Mouse (Mus musculus): ENCODE results near the gene Spi1. TPM values are rescaled to one million over a fixed set of nuclear protein-coding genes. Genes with fewer than 3 reads are reported as not detected.
"Not testable (repeated sequence)": the region's sequence is repeated elsewhere in the genome, so short reads cannot be mapped to it uniquely, and the experiment has no call there.

Spi1 gene
- 2.8 and 4.2 TPM in 2 replicates for polyA plus RNA-seq (2014; fragmentation: Nextera tagmentation; extraction: Ambion mirVana)

DNA sequence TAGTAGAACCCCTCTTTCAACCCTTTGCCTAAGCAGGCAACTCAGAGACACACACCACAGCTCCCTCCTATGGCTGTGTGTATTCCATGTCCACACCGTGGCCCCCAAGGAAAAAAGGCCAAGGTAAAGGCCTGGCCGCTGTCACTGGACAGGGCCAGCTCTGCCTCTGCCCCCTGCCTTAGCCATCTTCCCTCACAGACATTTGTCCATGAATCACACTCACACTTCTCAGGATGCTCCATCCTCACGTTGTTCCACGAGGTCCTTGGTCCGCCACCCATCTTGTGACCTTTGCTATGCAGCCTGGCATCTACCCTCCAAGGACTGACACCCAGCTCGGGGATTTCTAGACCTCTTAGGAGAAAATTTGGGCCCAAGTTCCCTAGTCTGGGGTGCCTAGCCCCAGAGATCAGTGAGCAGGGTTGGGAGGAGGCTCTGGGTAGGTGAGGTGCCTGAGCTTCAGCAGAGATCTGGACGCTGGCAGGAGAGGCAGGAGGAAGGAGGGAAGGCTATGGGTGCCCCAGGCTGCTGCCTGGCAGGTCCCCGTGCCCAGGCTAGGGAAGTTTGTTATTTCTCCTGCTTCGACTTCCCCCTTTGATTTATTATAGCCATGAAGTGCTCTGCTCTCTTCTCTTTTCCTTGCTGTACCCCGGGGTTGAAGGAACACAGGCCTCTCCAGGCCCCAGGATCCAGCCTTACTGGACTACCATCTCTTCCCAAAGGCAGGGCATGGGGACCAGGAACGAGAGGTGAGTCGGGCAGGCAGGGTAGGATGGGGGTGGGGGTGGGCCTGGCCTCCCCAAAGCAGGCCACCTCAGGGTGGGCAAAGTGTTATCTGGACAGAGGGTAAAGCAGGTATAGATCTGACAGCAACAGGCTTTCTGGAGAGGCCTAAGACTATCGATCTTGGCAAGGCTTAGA is at the start of gene Spi1:
Spi1 (plus strand) TSS at position 616 of the 921 bp plus-strand sequence.
- no peak within 1 kb of the TSS for H3K4me2 ChIP-seq (ENCODE audit: low read depth)
- no peak for ATAC-seq (ENCODE audit: insufficient read depth, low FRiP score, low TSS enrichment)

DNA sequence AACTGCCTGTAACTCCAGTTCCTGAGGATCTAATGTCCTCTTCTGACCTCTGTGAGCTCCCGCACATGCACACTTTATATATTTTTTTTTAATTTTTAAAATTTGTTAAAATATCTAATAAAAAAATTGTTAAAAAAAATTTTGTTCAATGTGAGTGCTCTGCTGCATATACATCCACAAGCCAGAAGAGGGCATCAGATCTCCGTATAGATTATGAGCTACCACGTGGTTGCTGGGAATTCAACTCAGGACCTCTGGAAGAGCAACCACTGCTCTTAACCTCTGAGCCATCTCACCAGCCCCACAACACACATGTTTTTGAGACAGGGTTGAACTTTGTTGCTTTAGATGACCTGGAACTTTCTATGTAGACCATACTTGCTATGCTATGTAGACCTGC is 49.2 kb upstream of the Spi1 start:
- DNase-seq (ENCODE audit: low spot score) (no peak), ATAC-seq (ENCODE audit: insufficient read depth, low FRiP score, low TSS enrichment) (no peak)
- Histone ChIP-seq H3K4me2 (ENCODE audit: low read depth) (no peak overlapping the region), H3K4me3 (ENCODE audit: low read depth, low read length) (no peak overlapping the region), H3K9me3 (ENCODE audit: control insufficient read depth, low read length) (no peaks in the 10 kb centered on the region), H3K27me3 (ENCODE audit: control insufficient read depth, insufficient read depth, low read length) (no peaks in the 10 kb centered on the region), H3K27ac (ENCODE audit: low read depth, low read length) (no peak overlapping the region), H3K4me1 (ENCODE audit: control insufficient read depth, insufficient read depth, low read length) (no peaks in the 10 kb centered on the region), H3K36me3 (ENCODE audit: control insufficient read depth, insufficient read depth, low read length) (no peaks in the 10 kb centered on the region), H3K9ac (ENCODE audit: low read length) (no peak overlapping the region)
- 23% methylated on average over 3 of the region's 3 CpGs for whole genome bisulfite sequencing

More for the DNA sequence above, at the start of gene Spi1:
- Histone ChIP-seq H3K36me3 (ENCODE audit: control insufficient read depth, insufficient read depth, low read length) (no peaks in the 10 kb centered on the region), H3K4me3 (ENCODE audit: low read depth, low read length) (no peak within 1 kb of the TSS), H3K27me3 (ENCODE audit: control insufficient read depth, insufficient read depth, low read length) (no peaks in the 10 kb centered on the region), H3K4me1 (ENCODE audit: control insufficient read depth, insufficient read depth, low read length) (no peaks in the 10 kb centered on the region), H3K27ac (ENCODE audit: low read depth, low read length) (no peak within 1 kb of the TSS), H3K9me3 (ENCODE audit: control insufficient read depth, low read length) (no peaks in the 10 kb centered on the region), H3K9ac (ENCODE audit: low read length) (no peak within 1 kb of the TSS)
- DNase-seq (ENCODE audit: low spot score): no peak
- 85% methylated on average over 13 of the region's 13 CpGs for WGBS

DNA sequence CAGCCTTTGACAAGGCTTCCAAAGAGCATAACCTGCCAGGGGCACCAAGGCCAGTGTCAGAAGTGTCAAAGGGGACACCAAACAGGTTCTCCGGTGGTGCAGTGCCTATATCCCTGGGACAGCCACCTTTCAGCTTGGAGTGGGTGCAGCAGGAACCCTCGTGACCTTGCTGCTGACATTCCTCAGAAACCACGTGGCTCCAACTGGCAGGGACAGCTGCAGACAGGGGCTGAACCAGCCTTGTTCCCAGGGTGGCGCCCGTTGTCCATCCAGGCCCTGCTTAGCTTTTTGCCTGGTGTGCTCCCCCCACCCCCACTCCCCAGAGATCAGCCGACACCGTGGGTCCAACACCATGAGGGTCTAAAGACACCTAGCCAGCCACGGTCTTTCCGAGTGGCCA is 46.8 kb upstream of the Spi1 start, which contains the start of gene Rapsn:
Rapsn (plus strand) TSS at position 236 of the 400 bp plus-strand sequence.
- H3K4me1 ChIP-seq (ENCODE audit: control insufficient read depth, insufficient read depth, low read length): no peaks in the 10 kb centered on the region
- no peak within 1 kb of the TSS for H3K27ac ChIP-seq (ENCODE audit: low read depth, low read length)
- ATAC-seq (ENCODE audit: insufficient read depth, low FRiP score, low TSS enrichment): no peak
- no peak within 1 kb of the TSS for H3K4me2 ChIP-seq (ENCODE audit: low read depth)
- no peak within 1 kb of the TSS for H3K4me3 ChIP-seq (ENCODE audit: low read depth, low read length)
- no peaks in the 10 kb centered on the region for H3K9me3 ChIP-seq (ENCODE audit: control insufficient read depth, low read length)
- no peak within 1 kb of the TSS for H3K9ac ChIP-seq (ENCODE audit: low read length)
- H3K27me3 ChIP-seq (ENCODE audit: control insufficient read depth, insufficient read depth, low read length): no peaks in the 10 kb centered on the region
- no peak for DNase-seq (ENCODE audit: low spot score)
- no peaks in the 10 kb centered on the region for H3K36me3 ChIP-seq (ENCODE audit: control insufficient read depth, insufficient read depth, low read length)
- WGBS: 74% methylated on average over 9 of the region's 9 CpGs

DNA sequence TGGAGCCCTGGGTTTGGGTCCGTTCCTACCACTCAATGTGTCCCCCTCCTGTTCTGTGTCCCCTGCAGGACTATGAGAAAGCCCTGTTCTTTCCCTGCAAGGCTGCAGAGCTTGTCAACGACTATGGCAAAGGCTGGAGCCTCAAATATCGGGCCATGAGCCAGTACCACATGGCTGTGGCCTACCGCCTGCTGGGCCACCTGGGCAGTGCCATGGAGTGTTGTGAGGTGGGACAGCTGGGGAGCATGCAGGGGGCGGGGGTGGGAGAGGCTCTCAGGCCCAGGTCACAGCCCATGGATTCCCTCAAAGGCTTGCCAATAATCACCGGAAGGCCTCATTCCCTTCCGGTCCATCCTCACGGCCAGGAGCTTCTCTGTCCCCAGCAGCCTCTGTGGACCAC is 40.4 kb upstream of the Spi1 start:
- Histone ChIP-seq H3K4me2 (ENCODE audit: low read depth) (no peak overlapping the region), H3K4me3 (ENCODE audit: low read depth, low read length) (no peak overlapping the region), H3K9ac (ENCODE audit: low read length) (no peak overlapping the region), H3K36me3 (ENCODE audit: control insufficient read depth, insufficient read depth, low read length) (no peaks in the 10 kb centered on the region), H3K4me1 (ENCODE audit: control insufficient read depth, insufficient read depth, low read length) (no peaks in the 10 kb centered on the region), H3K27me3 (ENCODE audit: control insufficient read depth, insufficient read depth, low read length) (no peaks in the 10 kb centered on the region), H3K9me3 (ENCODE audit: control insufficient read depth, low read length) (no peaks in the 10 kb centered on the region), H3K27ac (ENCODE audit: low read depth, low read length) (no peak overlapping the region)
- 72% methylated on average over 8 of the region's 8 CpGs for WGBS
- no peak for DNase-seq (ENCODE audit: low spot score)
- no peak for ATAC-seq (ENCODE audit: insufficient read depth, low FRiP score, low TSS enrichment)

DNA sequence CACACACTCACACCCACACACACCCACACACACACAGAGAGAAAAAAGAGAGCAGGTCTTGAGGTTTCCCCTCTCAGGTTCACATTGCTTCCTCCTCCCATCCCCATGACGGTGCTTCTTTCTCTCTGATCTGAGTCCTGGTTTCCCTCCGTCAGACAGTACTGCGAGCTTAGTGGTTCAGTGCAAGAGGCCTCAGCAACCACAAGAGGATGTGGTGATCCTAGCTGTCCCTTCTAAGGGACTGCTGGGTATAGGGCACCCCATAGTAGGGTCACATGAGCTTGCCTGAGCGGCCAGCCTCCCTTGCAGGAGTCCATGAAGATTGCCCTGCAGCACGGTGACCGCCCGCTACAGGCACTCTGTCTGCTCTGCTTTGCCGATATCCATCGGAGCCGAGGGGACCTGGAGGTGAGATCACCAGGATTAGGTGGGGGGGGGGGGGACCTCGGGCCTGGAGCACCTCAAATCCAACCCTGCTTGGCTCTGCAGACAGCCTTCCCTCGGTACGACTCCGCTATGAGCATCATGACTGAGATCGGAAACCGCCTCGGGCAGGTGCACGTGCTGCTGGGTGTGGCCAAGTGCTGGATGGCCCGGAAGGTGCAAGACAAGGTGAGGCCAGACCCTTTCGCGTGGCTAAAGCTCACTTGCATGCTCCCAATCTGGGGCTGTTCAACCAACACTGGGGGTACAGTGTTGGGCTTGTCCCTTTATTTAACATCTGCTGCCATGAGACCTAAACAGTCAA is 39.4 kb upstream of the Spi1 start:
- H3K4me2 ChIP-seq (ENCODE audit: low read depth): no peak overlapping the region
- 73% methylated on average over 21 of the region's 21 CpGs for WGBS
- no peak for ATAC-seq (ENCODE audit: insufficient read depth, low FRiP score, low TSS enrichment)

DNA sequence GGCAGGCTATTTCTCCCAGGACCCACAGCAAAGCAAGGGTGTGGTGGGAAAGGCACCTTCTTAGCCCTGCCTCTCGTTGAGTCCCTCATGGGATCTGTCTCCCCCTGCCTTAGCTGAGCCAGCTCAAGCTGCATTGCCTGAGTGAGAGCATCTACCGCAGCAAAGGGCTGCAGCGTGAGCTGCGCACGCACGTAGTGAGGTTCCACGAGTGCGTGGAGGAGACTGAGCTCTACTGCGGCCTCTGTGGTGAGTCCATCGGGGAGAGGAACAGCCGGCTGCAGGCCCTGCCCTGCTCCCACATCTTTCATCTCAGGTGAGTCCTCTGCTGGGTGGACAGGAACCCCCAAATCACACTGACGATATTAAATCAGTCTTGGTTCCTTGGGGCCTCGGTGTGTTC is 37.5 kb upstream of the Spi1 start:
- ATAC-seq (ENCODE audit: insufficient read depth, low FRiP score, low TSS enrichment) (no peak), DNase-seq (ENCODE audit: low spot score) (no peak)
- H3K36me3 ChIP-seq (ENCODE audit: control insufficient read depth, insufficient read depth, low read length): no peaks in the 10 kb centered on the region
- H3K27me3 ChIP-seq (ENCODE audit: control insufficient read depth, insufficient read depth, low read length): no peaks in the 10 kb centered on the region
- no peaks in the 10 kb centered on the region for H3K9me3 ChIP-seq (ENCODE audit: control insufficient read depth, low read length)
- no peak overlapping the region for H3K4me2 ChIP-seq (ENCODE audit: low read depth)
- 85% methylated on average over 13 of the region's 13 CpGs for WGBS
- no peak overlapping the region for H3K4me3 ChIP-seq (ENCODE audit: low read depth, low read length)
- no peaks in the 10 kb centered on the region for H3K4me1 ChIP-seq (ENCODE audit: control insufficient read depth, insufficient read depth, low read length)
- H3K27ac ChIP-seq (ENCODE audit: low read depth, low read length): no peak overlapping the region
- H3K9ac ChIP-seq (ENCODE audit: low read length): no peak overlapping the region

More for the DNA sequence above, 39.4 kb upstream of the Spi1 start:
- Histone ChIP-seq H3K27ac (ENCODE audit: low read depth, low read length) (no peak overlapping the region), H3K9me3 (ENCODE audit: control insufficient read depth, low read length) (no peaks in the 10 kb centered on the region), H3K9ac (ENCODE audit: low read length) (no peak overlapping the region), H3K27me3 (ENCODE audit: control insufficient read depth, insufficient read depth, low read length) (no peaks in the 10 kb centered on the region), H3K36me3 (ENCODE audit: control insufficient read depth, insufficient read depth, low read length) (no peaks in the 10 kb centered on the region), H3K4me1 (ENCODE audit: control insufficient read depth, insufficient read depth, low read length) (no peaks in the 10 kb centered on the region), H3K4me3 (ENCODE audit: low read depth, low read length) (no peak overlapping the region)
- DNase-seq (ENCODE audit: low spot score): no peak

DNA sequence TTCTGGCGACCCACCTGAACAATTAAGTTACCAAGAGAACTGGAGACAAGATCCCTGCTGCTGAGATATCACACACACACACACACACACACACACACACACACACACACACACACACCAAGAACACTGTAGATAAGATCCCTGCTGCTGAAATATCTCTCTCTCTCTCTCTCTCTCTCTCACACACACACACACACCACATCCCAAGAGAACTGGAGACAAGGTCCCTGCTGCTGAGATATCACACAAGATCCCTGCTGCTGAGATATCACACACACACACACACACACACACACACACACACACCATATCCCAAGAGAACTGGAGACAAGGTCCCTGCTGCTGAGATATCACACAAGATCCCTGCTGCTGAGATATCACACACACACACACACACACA is 36.4 kb upstream of the Spi1 start:
- not testable (repeated sequence) for H3K4me3 ChIP-seq (ENCODE audit: low read depth, low read length); H3K9me3 ChIP-seq (ENCODE audit: control insufficient read depth, low read length); H3K27me3 ChIP-seq (ENCODE audit: control insufficient read depth, insufficient read depth, low read length); H3K4me2 ChIP-seq (ENCODE audit: low read depth); H3K27ac ChIP-seq (ENCODE audit: low read depth, low read length); H3K4me1 ChIP-seq (ENCODE audit: control insufficient read depth, insufficient read depth, low read length); DNase-seq (ENCODE audit: low spot score); H3K9ac ChIP-seq (ENCODE audit: low read length); H3K36me3 ChIP-seq (ENCODE audit: control insufficient read depth, insufficient read depth, low read length); ATAC-seq (ENCODE audit: insufficient read depth, low FRiP score, low TSS enrichment)
- WGBS: 88% methylated on average over 1 of the region's 1 CpGs

DNA sequence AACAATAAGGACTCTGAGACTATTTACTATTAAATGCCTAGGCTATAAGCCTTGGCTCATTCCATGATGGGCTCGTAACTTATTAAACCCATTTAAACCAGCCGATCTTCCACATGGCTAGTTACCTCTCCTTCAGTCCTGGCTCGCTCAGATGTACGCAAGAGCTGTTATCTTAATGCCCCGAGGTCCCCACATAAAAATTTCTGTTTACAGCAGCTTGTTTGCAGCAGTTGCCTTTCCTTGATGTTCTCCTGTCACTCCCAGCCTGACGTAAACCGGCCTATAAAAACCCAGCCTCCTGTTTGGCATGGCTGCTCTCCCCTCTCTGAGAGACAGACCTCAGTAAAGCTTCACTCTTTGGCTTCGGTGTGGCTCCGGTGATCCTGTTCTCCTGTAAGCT is 34.8 kb upstream of the Spi1 start:
- Histone ChIP-seq H3K9me3 (ENCODE audit: control insufficient read depth, low read length) (no peaks in the 10 kb centered on the region), H3K9ac (ENCODE audit: low read length) (no peak overlapping the region), H3K36me3 (ENCODE audit: control insufficient read depth, insufficient read depth, low read length) (no peaks in the 10 kb centered on the region; the same call in 1 of the 2 replicates), H3K27ac (ENCODE audit: low read depth, low read length) (no peak overlapping the region), H3K27me3 (ENCODE audit: control insufficient read depth, insufficient read depth, low read length) (no peaks in the 10 kb centered on the region), H3K4me3 (ENCODE audit: low read depth, low read length) (no peak overlapping the region), H3K4me2 (ENCODE audit: low read depth) (no peak overlapping the region), H3K4me1 (ENCODE audit: control insufficient read depth, insufficient read depth, low read length) (no peaks in the 10 kb centered on the region)
- 81% methylated on average over 9 of the region's 9 CpGs for WGBS
- DNase-seq (ENCODE audit: low spot score) (no peak), ATAC-seq (ENCODE audit: insufficient read depth, low FRiP score, low TSS enrichment) (no peak)
